Mouse (Mus musculus) monocyte, adult 2 months (primary cell): Measurements from ENCODE around the gene Gm17387.
A peak's percentile ranks its signal among the peaks of the same experiment; 100 is the strongest.

Experiments
- DNase-seq, 2 experiments: peaks; one replicate each; pipeline ENCODE4 v3.0.0; 2022; ENCODE audit warnings: low spot score in 2 of 2, low read depth in 1 of 2

Gm17387 gene

GRCm38 (mm10) chr7:141028831-141029230 lies at the start of gene Gm17387:
Gm17387 (plus strand) TSS chr7:141029131.
- DNase-seq: no peak

GRCm38 (mm10) chr7:140981704-140982103 lies 47.2 kb upstream of the Gm17387 start:
- no peak for DNase-seq

- DNase-seq: no peak
Measured at GRCm38 (mm10) chr7:140982971-140983370, 46.0 kb upstream of the Gm17387 start.

- DNase-seq: no peak
Measured at GRCm38 (mm10) chr7:140987182-140988138, 41.5 kb upstream of the Gm17387 start.

DNA sequence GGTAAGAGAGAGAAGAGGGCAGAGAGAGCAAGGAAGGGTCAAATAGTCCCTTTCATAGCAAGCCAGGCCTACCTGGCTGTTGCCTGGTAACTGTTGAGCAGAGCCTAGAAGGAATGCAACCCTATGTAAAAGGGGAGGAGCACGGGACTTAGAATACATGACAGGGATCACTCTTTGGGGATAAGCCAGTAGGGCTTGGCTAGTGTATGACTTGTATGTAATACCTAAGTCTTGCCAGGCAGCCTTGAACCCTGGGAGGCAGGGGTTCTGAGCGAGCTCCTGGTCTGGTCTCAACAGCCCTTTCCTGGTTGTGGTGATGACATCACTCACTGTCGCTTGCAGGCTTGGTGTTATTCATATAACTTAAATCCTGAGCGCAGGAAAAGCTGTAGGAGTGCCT lies 39.9 kb upstream of the Gm17387 start:
- DNase-seq: no peak

DNA sequence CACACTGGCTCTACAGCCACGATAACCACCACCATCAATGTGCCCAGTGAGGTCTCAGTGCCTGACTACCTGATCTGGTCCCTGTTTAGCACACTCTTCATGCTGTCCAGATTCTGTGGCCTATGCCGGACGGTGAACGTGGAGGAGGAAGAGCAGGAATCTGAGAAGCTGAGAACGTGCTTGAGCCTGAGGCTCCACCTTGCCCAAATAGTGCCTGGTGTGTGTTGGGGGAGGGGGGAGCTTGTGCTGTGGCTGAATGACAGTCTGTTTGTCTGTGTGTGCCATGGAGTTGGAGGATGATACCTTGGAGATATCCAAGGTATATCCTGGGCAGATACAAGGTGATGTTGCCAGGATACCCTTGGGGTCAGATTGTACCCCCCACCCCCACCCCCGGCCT lies 38.7 kb upstream of the Gm17387 start:
- DNase-seq: no peak

DNA sequence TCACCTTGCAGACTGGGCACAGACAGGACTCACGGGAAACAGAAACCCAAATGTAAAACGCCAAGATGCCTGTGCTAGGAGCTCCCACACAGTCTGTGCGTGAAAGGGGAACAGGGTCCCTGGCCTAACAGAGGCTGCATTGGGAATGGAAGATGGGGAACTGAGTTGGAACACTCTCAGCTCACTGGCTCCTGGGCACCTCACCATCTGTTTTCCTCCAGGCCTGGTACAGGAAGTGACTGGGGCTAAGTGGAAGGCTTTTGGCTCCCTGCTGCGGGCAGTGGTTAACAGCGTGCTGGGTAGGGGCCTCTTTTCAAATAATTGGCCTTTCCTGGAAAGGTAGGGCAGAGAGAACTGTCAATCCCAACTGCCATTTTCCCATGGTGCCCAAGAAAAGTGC lies 38.3 kb upstream of the Gm17387 start:
- no peak for DNase-seq

GRCm38 (mm10) chr7:140991117-140991689 lies 37.7 kb upstream of the Gm17387 start:
- no peak for DNase-seq

GRCm38 (mm10) chr7:140997817-140998216 lies 31.1 kb upstream of the Gm17387 start:
- peak in 1 of 2 experiments; percentile 53 for DNase-seq

GRCm38 (mm10) chr7:140998853-140999700 lies 29.9 kb upstream of the Gm17387 start:
- DNase-seq: peak; percentile 60 to 62

DNA sequence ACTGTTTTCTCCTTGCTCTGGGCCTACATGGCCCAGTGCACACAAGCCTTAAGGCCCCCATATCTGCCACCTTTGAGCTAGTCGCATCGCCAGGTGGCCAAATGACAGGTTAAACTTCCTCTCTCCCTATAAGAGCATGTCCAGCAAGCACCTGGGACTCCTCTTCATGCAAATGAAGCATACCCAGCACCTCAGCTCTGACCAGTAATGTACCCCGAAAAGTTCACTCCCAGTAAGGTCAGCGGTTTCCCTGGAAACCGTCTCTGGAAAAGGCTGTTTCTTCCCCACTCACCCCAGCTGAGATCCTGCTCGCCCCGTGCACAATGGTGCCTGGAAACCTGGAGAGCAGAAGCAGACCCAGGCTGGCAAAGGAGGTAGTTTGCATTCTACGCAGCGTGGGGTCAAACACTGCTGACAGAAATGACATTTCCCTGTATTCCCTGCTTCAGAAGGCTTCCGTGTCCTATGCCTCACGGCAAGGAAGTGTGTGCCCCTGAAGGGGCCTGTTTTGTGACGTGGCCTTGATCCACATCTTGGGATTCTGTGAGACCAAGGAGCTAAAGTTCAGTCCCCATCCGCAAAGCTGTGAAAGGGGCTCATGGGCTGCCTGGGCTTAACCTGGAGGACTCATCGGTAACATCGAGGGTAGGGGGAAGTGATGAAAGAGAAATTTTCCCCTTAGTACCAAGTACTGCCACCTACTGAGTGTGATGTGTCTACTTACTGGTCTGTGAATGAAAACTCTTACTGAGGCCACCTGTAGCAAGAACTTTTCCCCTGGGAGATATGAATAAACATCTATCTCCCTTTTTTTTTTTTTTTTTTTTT lies 27.8 kb upstream of the Gm17387 start:
- no peak for DNase-seq

DNA sequence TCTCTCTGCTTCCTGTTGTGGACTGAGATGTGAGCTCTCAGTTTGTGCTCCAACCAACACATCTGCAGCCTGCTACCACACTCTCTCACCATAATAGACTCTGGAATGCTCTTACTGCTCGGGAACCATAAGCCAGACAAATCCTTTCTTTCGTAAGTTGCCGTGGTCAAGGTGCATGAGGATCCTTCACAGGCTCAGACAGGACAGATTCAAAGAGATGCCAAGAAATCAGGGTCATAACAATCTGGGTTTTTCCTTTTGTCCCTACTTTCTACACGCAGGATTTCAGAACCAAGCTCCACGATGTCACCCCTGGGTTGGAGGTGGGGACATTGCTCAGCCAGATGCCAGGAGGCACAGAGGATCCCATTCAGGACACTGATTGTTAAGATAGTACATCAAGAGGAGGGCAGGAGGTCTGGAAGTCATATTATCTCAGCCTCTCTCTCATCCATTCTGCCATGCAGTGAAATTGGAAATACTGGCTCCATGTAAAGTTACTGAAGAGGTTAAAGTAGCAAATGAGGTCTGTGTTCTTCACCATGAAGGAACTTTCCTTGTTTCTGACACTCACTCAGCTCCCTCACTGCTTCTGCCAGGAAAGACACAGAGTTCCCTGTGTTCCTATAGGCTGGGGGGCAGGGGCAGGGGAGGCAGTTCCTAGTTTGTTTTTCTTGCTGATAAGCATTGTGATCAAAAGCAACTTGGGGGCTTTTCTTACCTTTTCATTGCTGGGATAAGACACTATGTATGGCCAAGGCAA lies 25.5 kb upstream of the Gm17387 start:
- no peak for DNase-seq

- DNase-seq: no peak
Measured at GRCm38 (mm10) chr7:141006446-141006845, 22.5 kb upstream of the Gm17387 start.

GRCm38 (mm10) chr7:141006914-141007313 lies 22.0 kb upstream of the Gm17387 start:
- DNase-seq: no peak

DNA sequence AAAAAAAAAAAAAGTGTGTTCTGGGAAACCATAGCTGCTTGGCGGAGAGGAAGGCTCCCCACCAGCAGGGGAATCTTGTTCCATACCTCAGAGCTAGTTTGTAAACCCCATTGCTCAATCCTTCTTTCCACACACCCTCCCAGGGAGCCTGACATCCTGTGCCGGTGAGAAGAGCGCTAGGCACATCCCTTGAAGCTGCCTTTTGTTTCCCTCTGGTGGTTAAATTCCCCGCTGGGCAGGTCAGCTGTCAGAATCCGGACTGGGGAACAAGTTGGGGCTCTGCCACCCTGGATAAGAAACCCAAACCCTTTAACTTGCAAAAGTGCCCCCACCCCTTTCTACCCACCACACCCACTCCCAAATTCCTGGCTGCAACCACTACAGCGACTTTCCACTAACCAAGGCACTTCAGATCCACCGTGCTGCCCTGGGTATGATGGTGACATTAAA lies 20.6 kb upstream of the Gm17387 start:
- DNase-seq: peak in 1 of 2 experiments; percentile 27

DNA sequence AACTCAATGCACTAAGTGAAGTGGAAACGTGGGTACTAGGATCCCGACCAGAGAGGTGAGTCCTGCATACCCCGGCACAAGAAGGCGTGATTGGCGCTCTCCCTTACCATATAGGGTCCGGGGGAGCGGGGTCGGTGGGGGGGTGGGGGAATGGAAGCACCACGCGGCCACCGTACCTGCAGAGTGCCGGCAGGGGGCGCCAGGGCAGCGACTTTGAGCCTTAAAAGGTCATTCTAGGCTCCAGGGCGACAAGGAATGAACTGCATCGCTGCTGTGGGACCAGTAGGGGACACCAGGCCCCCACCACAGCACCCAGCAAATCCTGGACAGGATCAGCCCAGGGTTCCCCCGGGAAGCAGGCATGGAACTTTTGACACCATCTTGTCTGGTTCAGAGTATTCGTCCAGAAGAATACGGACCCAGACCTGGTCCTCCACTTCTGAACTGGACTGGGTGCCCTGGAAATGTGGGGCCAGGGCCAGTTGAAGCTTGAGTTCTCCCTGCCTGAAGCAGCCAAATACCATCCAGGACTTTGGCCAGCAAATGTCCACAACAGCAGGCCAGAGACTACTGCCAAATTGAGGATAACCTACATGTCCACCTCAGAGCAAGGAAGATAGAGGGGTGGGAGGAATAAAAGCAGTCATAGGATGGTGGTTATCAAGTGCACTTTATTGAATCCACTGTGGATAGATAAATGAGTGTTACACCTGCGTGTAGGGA lies 19.8 kb upstream of the Gm17387 start:
- DNase-seq: peak; percentile 56 to 76

DNA sequence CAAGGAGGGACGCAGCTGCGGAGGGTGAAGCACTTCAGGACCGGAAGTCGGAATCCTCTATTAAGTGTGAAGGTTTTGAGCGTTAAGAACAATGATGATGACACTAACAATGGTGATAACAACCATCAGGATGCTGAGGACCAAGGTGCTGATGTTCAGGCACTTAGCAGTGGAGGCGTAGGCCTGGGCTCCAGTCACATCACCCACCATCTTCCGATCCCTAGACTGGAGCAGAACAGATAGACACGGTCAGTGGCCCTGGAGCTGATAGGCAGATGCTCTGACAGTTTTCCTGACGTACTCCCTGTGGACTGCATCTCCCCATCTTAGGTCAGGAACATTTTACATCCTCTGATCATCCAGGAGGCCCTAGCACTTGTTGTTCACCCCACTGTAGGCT lies 19.3 kb upstream of the Gm17387 start:
- DNase-seq: no peak

DNA sequence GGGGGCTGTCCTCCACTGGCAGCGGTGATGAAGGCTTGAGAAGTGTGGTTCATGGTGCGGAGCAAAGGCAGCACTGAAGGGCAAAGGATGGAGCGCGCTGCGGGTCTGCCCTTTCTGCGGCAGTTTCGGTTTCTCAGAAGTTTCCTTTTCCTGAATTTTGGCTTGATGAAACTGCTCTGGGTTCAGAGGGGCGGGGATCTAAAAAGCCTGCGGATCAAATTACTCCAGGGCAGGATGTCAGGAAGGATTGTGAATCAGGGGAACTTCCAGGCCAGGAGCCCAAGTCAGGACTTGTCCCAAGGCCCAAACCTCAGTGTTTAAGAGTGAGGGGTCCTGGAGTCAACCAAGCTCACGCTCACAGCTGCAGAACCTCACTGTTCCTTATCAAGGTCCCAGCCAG lies 18.3 kb upstream of the Gm17387 start, which contains the start of gene Ifitm3:
Ifitm3 (minus strand) TSS at position 178 of the 400 bp plus-strand sequence.
- no peak for DNase-seq

DNA sequence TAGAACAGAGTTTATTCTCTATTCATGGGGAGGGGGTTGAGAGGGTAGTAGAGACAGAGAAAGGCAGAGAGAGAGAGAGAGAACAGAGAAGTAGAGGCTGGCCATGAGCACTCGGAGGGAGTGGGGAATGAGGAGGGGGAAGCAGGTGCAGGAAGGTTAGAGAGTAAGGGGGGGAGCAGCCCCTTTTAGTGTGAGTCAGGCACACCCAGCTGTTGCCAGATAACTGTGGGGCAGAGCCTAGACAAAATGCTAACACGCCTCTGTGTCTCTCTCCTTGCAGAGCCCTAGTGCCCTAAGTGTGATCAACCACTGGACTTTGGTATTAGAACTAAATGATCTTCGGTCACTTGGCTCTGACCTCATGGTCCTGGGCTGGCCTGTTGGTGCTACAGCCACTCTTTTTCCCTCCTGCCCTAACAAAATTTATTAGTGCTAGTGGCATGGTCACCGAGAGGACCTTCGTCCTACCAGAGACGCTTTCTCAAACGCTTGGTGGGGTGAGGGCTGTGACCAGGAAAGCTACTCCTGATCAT lies 17.6 kb upstream of the Gm17387 start:
- DNase-seq: no peak
